Mouse (Mus musculus) small intestine, adult 2 months (tissue): ENCODE measurements around the gene Nmnat2.

Experiments used
- CTCF ChIP-seq: fragments of 200-500 bp; IDR thresholded peaks from 2 replicates; pipeline ENCODE4 v1.5.1; 2012; ENCODE audit warnings: low read depth, mild to moderate bottlenecking, control low read depth, inconsistent platforms, low read length, moderate library complexity, mixed read lengths; ENCODE audit not compliant: insufficient replicate concordance, insufficient read length; ENCODE audit errors: extremely low read depth
- POLR2A ChIP-seq: fragments of 200-500 bp; IDR thresholded peaks from 2 replicates; pipeline ENCODE4 v1.6.1; 2012; ENCODE audit warnings: low read depth, mild to moderate bottlenecking, control low read depth, inconsistent platforms, low read length, moderate library complexity

DNA sequence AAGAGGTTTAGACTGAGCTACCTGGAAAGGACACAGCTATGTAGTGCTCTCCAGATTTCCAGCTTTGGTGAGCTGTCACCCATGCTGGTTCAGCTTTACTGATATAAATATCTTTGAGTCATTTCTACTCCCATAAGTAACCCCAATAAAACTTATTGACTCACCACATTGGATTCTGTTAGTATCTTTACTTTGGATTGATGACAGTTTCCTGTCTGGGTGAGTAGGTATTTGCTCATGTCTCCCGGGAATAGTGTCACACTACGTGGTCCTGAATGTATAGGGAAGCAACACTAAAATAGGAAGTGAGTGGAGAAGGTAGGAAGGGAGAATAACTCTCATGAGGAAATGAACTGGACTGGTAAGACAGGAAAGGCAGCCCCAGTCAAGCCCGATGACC is 33.0 kb upstream of the Nmnat2 start:
- no peak for TF ChIP-seq POLR2A
- TF ChIP-seq CTCF = no peak
